Mouse (Mus musculus): ENCODE results near the gene Fam120a. TPM values are rescaled to one million over a fixed set of nuclear protein-coding genes. Genes with fewer than 3 reads are reported as not detected.

The Fam120a gene
- 19.0 and 19.3 TPM in 2 replicates for polyA plus RNA-seq (2016; fragmentation: Nextera tagmentation; extraction: Ambion mirVana)

DNA sequence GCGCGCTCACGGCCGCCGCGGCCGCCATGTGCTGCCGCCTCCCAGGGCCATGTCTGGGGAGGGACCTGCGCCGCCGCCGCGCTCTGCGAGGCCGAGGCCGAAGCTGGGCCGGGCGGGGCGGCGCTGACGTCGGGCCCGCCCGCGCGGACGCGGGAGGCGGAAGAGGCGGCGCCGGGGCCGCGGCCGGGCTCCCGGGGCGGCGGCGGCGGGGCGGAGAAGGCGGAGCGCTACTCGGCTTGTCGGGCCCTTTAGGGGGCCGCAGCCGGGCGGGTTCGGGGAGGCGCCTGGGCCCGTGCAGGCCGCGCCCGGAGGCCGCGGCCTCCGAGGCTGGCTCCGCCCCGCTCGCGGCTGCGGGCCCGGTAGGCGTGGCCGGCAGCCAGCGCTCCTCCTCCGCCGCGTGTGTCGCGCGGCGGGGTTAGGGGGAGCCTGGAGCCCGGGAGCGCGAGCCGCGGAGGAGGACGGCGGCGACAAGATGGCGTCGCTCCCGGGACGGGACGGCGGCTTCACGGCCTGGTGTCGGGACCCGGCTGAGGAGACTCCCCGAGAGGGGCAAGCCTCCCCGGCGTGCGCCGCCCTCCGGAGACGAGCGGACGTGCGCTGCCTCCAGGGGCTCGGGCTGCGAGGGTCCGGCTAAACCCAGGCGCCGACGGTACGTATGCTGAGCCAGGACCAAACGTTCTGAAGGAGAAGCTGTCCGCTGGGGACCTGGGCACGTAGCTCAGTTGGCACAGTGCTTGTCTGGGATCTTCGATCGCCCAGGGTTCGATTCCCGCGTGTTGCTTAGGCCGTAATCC, at the start of gene Fam120a:
Fam120a (minus strand) TSS at position 62 of the 794 bp plus-strand sequence.
- H3K36me3 ChIP-seq = 0 out of 2 replicates have a peak, but pooled peaks cover 5% of the 10 kb centered on the region
- H3K4me1 ChIP-seq = peaks cover 38% of the 10 kb centered on the region
- no peaks in the 10 kb centered on the region for H3K9me3 ChIP-seq
- WGBS = under 1% methylated on average over 89 of the region's 116 CpGs
- H3K27ac ChIP-seq = peak within 1 kb of the TSS; percentile 96
- ATAC-seq (ENCODE audit: insufficient number of reproducible peaks, insufficient read depth, low FRiP score, low TSS enrichment) = peak; percentile 88
- peak within 1 kb of the TSS; percentile 88 for H3K4me3 ChIP-seq
- no peaks in the 10 kb centered on the region for H3K27me3 ChIP-seq
- peak within 1 kb of the TSS; percentile 91 for H3K4me2 ChIP-seq (replicated peaks)
- peak within 1 kb of the TSS; percentile 96 for H3K9ac ChIP-seq

DNA sequence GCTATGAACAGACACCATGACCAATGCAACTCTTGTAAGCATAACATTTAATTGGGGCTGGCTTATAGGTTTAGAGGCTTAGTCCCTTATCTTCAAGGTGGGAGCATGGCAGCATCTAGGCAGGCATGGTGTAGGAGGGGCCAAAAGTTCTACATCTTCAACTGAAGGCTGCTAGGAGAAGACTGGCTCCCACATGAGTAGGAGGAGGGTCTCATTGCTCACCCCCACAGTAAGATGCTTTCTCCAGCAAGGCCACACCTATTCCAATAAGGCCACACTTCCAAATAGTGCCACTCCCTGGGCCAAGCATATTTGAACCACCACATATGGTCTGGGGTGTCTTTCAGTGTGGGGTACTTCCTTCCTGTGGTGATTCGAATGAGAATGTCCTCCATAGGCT, 49.6 kb upstream of the Fam120a start:
- Histone ChIP-seq H3K4me2 (replicated peaks) (no peak overlapping the region), H3K9me3 (0 out of 2 replicates have a peak, but pooled peaks cover 3% of the 10 kb centered on the region), H3K27ac (no peak overlapping the region), H3K36me3 (no peaks in the 10 kb centered on the region), H3K27me3 (no peaks in the 10 kb centered on the region), H3K4me3 (no peak overlapping the region), H3K4me1 (peaks cover 4% of the 10 kb centered on the region; the same call in 1 of the 2 replicates), H3K9ac (no peak overlapping the region)
- 91% methylated on average over 1 of the region's 1 CpGs for WGBS
- no peak for ATAC-seq (ENCODE audit: insufficient number of reproducible peaks, insufficient read depth, low FRiP score, low TSS enrichment)

DNA sequence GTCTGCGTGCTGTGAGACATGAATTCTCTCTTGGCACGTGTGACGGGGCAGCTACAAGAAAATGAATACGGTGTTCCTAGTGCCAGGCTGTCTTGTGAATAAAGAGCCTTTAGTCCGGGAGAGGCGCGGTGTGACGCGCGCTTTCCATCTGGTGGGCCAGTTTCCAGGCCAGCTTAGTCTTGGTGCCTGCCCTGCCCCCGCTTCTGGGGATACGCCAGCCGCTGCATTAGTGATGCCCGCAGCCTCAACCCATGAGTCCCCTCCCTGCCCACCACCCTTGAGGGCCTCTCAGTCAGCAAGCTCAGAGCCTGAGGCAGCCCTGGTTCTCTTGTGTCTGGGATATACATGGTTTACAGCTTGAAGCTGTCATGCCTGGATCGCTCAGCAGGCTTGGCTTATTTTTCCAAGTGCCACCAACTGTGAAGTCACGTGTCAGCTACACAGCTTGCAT, 48.5 kb upstream of the Fam120a start:
- 2% methylated on average over 16 of the region's 16 CpGs for WGBS
- H3K4me3 ChIP-seq = peak overlapping the region; percentile 23
- H3K27ac ChIP-seq = peak overlapping the region; percentile 86

DNA sequence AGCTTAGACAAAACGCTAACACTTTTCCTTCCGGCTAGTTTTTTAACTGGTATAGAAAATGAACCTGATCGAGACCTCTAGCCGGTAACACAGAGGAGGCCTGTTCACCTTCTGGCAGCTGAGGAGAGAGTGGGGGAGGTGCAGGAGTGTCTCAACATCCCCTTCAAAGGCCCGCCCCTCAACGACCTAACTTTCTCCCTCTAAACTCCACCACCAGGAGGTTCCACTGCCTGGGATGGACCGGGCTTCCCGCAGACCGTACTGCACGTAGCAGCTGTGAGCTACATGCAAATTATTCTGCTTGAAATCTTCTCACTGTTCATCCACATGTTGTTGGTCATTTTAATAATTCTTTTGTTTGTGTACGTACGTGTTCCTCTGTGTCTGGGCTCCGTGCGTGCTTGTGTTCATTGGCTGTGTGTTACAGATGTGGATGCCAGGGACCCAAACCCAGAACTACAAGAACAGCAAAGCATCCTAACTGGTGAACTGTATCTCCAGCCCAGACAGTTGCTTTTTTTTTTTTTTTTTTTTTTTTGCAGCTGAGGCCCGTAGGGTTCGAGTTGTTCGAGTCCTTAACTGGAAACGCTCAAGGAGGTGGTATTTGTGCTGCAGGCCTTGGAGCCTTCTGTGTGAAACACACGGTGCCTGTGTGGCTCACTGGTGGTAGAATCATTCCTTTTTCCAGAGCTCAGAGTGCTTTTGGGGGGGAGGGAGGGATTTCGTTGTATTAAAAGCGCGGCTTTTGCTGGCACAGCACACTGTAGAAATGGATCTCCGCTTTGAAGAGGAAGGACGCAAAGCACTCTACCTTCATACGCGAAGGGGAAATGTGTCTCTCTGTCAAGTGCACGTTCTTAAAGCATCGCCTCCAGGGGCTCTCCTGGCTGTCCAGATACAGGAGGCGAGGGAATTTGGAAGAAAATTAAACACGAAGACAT, 47.8 kb upstream of the Fam120a start:
- Histone ChIP-seq H3K4me3 (peak overlapping the region; percentile 23), H3K4me1 (peaks cover 4% of the 10 kb centered on the region; the same call in 1 of the 2 replicates), H3K27me3 (no peaks in the 10 kb centered on the region), H3K27ac (peak overlapping the region; percentile 86), H3K9ac (peak overlapping the region; percentile 17; the same call in 1 of the 2 replicates), H3K36me3 (no peaks in the 10 kb centered on the region), H3K9me3 (0 out of 2 replicates have a peak, but pooled peaks cover 3% of the 10 kb centered on the region), H3K4me2 (replicated peaks) (peak overlapping the region; percentile 52)
- no peak; the same call in 1 of the 2 replicates for ATAC-seq (ENCODE audit: insufficient number of reproducible peaks, insufficient read depth, low FRiP score, low TSS enrichment)
- 2% methylated on average over 30 of the region's 30 CpGs for WGBS

More for the DNA sequence above, 48.5 kb upstream of the Fam120a start:
- H3K9ac ChIP-seq = peak overlapping the region; percentile 17; the same call in 1 of the 2 replicates
- ATAC-seq (ENCODE audit: insufficient number of reproducible peaks, insufficient read depth, low FRiP score, low TSS enrichment) = peak; percentile 79
- peak overlapping the region; percentile 52 for H3K4me2 ChIP-seq (replicated peaks)
- 0 out of 2 replicates have a peak, but pooled peaks cover 3% of the 10 kb centered on the region for H3K9me3 ChIP-seq
- H3K36me3 ChIP-seq = no peaks in the 10 kb centered on the region
- no peaks in the 10 kb centered on the region for H3K27me3 ChIP-seq
- peaks cover 4% of the 10 kb centered on the region; the same call in 1 of the 2 replicates for H3K4me1 ChIP-seq

DNA sequence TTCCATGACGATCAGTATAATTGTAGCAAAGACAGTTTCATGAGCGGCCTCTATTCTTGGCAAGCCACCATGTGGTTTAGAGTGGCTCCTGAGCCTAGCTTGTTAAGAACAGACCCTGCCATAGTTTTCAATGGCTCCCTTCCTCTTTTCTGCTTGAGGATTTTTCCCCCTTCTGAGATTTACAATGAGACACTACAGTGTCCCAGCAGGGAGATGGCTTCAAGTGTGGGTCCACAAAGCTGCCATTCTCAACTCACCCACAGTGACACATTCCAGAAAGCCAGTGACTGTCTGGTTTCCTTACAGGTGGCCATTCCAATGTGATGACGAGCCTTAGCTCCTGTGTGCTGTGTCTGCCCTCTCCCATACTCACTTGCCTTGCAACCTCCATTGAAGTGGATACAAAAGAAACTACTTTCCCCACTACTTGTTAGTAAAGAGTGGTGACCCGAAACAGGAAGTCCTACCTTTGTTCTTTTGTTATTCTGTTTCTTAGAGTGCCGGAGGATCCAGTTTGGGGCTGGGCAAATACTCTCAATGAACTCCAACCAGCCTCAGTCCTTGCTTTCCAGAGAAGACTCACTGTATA, 45.5 kb upstream of the Fam120a start:
- H3K9me3 ChIP-seq = 0 out of 2 replicates have a peak, but pooled peaks cover 3% of the 10 kb centered on the region
- H3K9ac ChIP-seq = no peak overlapping the region
- no peak overlapping the region for H3K4me3 ChIP-seq
- no peaks in the 10 kb centered on the region for H3K27me3 ChIP-seq
- ATAC-seq (ENCODE audit: insufficient number of reproducible peaks, insufficient read depth, low FRiP score, low TSS enrichment) = no peak
- no peak overlapping the region for H3K27ac ChIP-seq
- 33% methylated on average over 5 of the region's 5 CpGs for WGBS
- peaks cover 4% of the 10 kb centered on the region; the same call in 1 of the 2 replicates for H3K4me1 ChIP-seq
- no peak overlapping the region for H3K4me2 ChIP-seq (replicated peaks)
- no peaks in the 10 kb centered on the region for H3K36me3 ChIP-seq

DNA sequence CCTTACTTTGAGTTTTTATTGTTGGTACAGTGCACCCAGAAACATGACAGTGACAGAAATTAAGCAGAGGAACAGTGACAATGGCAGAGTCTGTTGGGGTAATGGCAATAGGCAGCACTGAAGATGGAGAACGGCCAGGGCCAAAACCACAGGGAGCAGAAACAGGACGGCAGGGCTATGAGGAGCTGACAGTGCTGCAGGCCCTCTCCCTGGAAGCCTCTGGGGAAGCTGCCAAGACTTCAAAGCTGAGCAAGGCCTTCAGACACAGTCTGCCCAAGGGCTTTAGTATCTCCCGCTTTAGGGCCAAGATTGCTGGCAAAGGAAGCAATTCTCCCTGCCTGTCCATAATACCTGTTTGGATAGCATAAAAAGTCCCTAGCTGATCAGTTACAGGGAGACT, 33.9 kb upstream of the Fam120a start:
- no peak overlapping the region for H3K4me2 ChIP-seq (replicated peaks)
- H3K4me1 ChIP-seq = no peaks in the 10 kb centered on the region
- H3K36me3 ChIP-seq = no peaks in the 10 kb centered on the region
- WGBS = 69% methylated on average over 3 of the region's 3 CpGs
- no peak overlapping the region for H3K4me3 ChIP-seq
- H3K9ac ChIP-seq = no peak overlapping the region
- no peak overlapping the region for H3K27ac ChIP-seq
- ATAC-seq (ENCODE audit: insufficient number of reproducible peaks, insufficient read depth, low FRiP score, low TSS enrichment) = no peak
- no peaks in the 10 kb centered on the region for H3K9me3 ChIP-seq
- H3K27me3 ChIP-seq = no peaks in the 10 kb centered on the region

DNA sequence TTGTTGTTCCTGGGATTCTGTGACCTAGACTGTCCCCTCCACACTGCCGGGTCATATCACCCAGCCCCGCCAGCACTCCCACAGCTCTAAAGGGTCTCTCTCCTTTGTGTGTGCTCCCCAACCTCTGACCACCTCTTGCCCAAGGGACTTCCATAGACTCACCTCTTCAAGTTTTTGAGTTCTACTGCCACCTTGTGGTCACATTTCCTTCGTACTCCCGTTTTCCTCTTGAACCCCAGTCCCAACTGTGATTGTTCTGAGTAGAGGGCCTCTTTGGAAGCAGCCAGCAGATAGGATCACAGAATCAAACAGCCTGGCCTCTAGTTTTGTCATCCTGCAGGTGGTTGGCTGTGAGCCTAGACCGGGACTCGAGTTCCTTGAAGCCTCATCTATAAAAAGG, 30.8 kb upstream of the Fam120a start:
- ATAC-seq (ENCODE audit: insufficient number of reproducible peaks, insufficient read depth, low FRiP score, low TSS enrichment) = 0 out of 2 replicates have a peak, but pooled peaks have one; percentile 56
- Histone ChIP-seq H3K4me2 (replicated peaks) (no peak overlapping the region), H3K9ac (no peak overlapping the region), H3K27ac (no peak overlapping the region), H3K36me3 (no peaks in the 10 kb centered on the region), H3K4me3 (no peak overlapping the region), H3K27me3 (no peaks in the 10 kb centered on the region), H3K4me1 (no peaks in the 10 kb centered on the region), H3K9me3 (no peaks in the 10 kb centered on the region)
- 11% methylated on average over 6 of the region's 6 CpGs for WGBS

DNA sequence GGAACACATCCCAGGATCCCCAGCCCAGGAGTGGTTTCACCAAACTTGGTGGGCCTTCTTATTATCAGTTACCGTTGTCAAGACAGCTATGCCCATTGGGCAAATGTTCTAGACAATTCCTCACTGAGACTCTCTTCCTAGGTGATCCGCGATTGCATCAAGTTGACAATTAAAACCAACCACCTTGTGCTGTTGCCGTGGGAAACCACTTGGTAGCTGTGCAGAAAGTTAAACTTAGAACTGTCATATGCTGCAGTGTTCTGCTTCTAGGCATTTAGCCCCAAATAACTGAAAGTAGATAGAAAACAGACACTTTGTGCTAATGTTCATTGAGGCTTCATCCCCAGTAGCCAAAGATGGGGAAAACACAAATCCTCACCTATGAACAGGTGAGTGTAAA, 28.9 kb upstream of the Fam120a start:
- no peaks in the 10 kb centered on the region for H3K9me3 ChIP-seq
- H3K27ac ChIP-seq = no peak overlapping the region
- H3K36me3 ChIP-seq = no peaks in the 10 kb centered on the region
- no peak overlapping the region for H3K4me2 ChIP-seq (replicated peaks)
- no peak overlapping the region for H3K4me3 ChIP-seq
- WGBS = 83% methylated on average over 4 of the region's 4 CpGs
- ATAC-seq (ENCODE audit: insufficient number of reproducible peaks, insufficient read depth, low FRiP score, low TSS enrichment) = no peak
- H3K27me3 ChIP-seq = no peaks in the 10 kb centered on the region
- H3K4me1 ChIP-seq = no peaks in the 10 kb centered on the region
- no peak overlapping the region for H3K9ac ChIP-seq

DNA sequence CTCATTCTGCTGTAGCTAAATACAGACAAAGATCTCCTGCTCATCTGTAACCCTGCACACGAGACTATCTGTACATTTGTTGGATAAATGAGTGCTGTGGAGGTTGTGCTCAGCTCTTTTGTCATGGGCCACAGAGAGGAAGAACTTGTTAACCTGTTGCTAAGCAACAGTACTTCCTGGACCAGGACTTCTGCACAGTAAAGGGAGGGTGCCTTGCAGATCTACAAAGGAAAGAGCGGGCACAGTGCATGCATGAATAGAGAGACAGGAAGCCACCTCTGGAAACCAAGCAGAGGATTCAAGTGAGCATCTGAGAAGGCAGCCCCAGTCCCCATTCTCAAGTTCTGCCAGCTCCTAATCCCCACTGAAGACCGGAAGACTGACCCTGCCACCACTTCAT, 27.1 kb upstream of the Fam120a start:
- no peak overlapping the region for H3K4me3 ChIP-seq
- no peak overlapping the region for H3K9ac ChIP-seq
- no peak overlapping the region for H3K27ac ChIP-seq
- no peaks in the 10 kb centered on the region for H3K4me1 ChIP-seq
- H3K4me2 ChIP-seq (replicated peaks) = no peak overlapping the region
- no peaks in the 10 kb centered on the region for H3K9me3 ChIP-seq
- H3K36me3 ChIP-seq = no peaks in the 10 kb centered on the region
- no peak for ATAC-seq (ENCODE audit: insufficient number of reproducible peaks, insufficient read depth, low FRiP score, low TSS enrichment)
- WGBS = 34% methylated on average over 3 of the region's 3 CpGs
- no peaks in the 10 kb centered on the region for H3K27me3 ChIP-seq

DNA sequence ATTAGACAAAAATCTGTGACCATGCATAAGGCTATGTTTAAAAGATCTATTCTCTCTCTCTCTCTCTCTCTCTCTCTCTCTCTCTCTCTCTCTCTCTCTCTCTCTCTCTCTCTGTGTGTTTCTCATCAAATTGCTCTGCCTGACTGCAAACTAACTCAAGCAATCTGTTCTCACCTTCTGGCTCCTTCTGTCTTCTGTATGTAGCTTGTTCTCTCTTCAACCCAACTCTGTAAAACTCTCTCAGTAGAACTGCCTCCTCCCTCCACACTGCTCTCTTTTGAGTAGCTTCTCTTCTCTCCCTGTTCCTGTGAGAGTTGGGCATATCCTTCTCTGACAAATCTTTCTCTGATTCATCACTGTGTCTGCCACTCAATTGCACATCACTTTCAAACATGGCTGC, 25.1 kb upstream of the Fam120a start:
- H3K4me1 ChIP-seq = no peaks in the 10 kb centered on the region
- ATAC-seq (ENCODE audit: insufficient number of reproducible peaks, insufficient read depth, low FRiP score, low TSS enrichment) = no peak
- H3K27me3 ChIP-seq = no peaks in the 10 kb centered on the region
- no peak overlapping the region for H3K27ac ChIP-seq
- H3K36me3 ChIP-seq = no peaks in the 10 kb centered on the region
- no peak overlapping the region for H3K9ac ChIP-seq
- H3K4me2 ChIP-seq (replicated peaks) = no peak overlapping the region
- H3K9me3 ChIP-seq = no peaks in the 10 kb centered on the region
- no peak overlapping the region for H3K4me3 ChIP-seq

DNA sequence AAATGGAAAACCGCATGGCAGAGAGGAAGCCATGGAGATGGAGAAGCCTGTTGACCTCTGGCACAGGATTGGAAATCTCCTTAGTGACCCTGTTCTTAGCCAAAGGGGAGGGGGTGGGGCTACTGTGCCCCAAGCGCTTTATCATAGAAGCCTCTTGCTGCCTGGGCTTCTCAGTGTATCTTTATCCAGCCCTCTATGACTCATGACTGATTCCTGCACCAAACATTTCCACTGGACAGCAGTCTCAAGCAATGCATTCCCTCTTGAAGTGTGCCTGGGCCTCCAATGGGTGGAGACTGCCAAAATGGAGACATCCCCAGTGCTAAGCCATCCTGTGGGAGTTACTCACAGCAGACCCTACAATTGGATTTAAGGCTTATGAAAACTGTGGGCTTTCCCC, 22.3 kb upstream of the Fam120a start:
- no peak overlapping the region for H3K4me2 ChIP-seq (replicated peaks)
- H3K27ac ChIP-seq = no peak overlapping the region
- H3K4me1 ChIP-seq = no peaks in the 10 kb centered on the region
- no peak for ATAC-seq (ENCODE audit: insufficient number of reproducible peaks, insufficient read depth, low FRiP score, low TSS enrichment)
- no peak overlapping the region for H3K9ac ChIP-seq
- no peaks in the 10 kb centered on the region for H3K27me3 ChIP-seq
- no peak overlapping the region for H3K4me3 ChIP-seq
- H3K9me3 ChIP-seq = no peaks in the 10 kb centered on the region
- WGBS = 87% methylated on average over 2 of the region's 2 CpGs
- no peaks in the 10 kb centered on the region for H3K36me3 ChIP-seq
